Mouse (Mus musculus) gastrocnemius, postnatal 14 days (tissue): ENCODE data around the gene Myadm. TPM values are rescaled to one million over a fixed set of nuclear protein-coding genes. Genes with fewer than 3 reads are reported as not detected.
A peak's percentile ranks its signal among the peaks of the same experiment; 100 is the strongest.
"Not testable (repeated sequence)": the region's sequence is repeated elsewhere in the genome, so short reads cannot be mapped to it uniquely, and the experiment has no call there.

Experiments used
- DNase-seq: peaks from one replicate; pipeline ENCODE4 v3.0.0; 2021; ENCODE audit warnings: mixed read lengths
- intact Hi-C: fragments of 180-260 bp; cut with DNase I; formaldehyde crosslinking; loops from one replicate; pipeline ENCODE4 v1.15.1; 2025; ENCODE audit warnings: low total_unique reads
- long read RNA-seq, 2 experiments: library from polyadenylated mRNA; stranded (forward); transcript quantifications; one replicate each; pipeline ENCODE4 v2.0.0; 2021
- total RNA-seq, 2 experiments: library from RNA; stranded (reverse); gene quantifications; 2 replicates each; pipeline ENCODE4 v1.2.3; 2021

Myadm gene
- 10 to 100 TPM; 65.0 to 76.7 TPM for total RNA-seq
- long read RNA-seq, experiment 1, full-length matches to known transcripts, result 69 of 76 reads
- long read RNA-seq, experiment 1, partial matches to known transcripts, result 7 of 76 reads
- long read RNA-seq, experiment 1, other reads (novel, unspliced or antisense), result 0 of 76 reads
- long read RNA-seq, experiment 2, full-length matches to known transcripts, result 69 of 79 reads
- long read RNA-seq, experiment 2, partial matches to known transcripts, result 6 of 79 reads
- long read RNA-seq, experiment 2, other reads (novel, unspliced or antisense), result 4 of 79 reads

DNA sequence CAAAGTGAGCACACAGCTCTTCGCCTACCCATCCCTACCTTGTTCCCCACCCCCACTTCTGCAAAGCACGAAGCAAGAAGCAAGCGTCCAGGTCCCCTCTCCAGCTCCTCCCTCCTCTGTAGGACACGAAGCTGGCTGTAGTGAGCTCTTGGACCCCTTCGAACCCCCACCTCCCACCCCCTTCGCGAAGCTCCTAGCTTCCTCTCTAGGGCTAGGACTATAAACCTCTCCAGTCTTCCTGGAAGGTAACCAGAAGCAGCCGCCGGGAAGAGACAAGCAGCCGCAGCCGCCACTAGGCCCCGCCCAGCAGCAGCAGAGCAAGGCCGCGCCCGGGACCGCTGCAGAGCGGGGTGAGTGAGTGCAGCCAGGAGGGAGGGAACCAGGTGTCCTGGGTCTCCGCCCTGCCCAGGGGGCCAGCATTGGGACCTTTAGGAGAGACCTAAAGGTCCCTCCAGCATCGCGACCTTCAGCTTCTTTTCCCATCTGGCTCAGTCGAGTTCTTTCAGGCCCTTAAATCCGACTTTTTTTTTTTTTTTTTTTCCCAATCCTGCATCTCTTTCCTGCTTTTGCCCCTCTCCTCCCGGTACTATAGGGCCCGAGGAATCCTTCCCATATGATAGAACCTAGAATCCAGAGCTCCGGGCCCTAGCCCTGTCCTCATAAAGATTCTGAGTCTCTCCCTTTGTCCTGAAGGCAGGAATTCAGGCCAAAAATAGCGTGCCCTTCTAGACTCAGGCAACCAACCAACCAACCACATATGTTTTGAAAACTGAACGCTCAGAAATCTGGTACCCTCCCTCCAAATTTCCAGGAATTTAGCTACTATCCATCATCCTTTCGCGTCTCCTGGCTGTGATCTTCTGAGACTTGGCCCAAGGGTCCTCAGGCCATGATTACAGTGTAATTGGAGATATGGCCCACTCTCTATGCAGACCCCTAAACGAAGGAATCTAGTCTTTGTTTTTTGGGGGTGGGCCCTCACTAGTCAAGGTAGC, at the start of gene Myadm, which contains the start of gene Prkcg:
Myadm (plus strand) TSS at position 105 of the 995 bp plus-strand sequence.
Prkcg (plus strand) TSS at position 204 of the 995 bp plus-strand sequence.
- peak; percentile 84 for DNase-seq
- intact Hi-C loops, result no loop called here

GRCm38 (mm10) chr7:3239193-3239592, 49.7 kb upstream of the Myadm start:
- no peak for DNase-seq
- intact Hi-C loops, result no loop called here

- intact Hi-C loops, result no loop called here
- DNase-seq, result no peak
Observed at GRCm38 (mm10) chr7:3260701-3261100, 28.2 kb upstream of the Myadm start.

DNA sequence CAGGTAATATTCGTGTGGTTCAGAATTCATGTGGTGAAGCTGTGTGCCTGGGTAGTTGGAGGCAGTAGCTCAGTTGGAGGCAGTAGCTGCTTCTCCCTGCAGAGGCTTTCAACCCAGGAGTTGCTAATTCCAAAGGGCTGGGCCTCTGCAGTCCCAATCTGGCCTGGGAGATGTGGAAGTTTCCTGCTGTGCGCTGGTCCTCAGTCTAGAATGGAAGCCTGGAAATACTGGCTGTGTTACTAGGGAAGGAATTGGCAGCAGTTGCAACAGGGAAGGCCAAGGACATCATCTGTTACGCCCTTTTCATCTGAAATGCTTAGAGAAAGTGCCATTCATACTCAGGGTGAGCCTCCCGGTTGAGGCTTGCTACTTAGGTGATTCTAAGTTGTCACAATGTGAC, 27.4 kb upstream of the Myadm start:
- DNase-seq, result no peak
- intact Hi-C loops, result no loop called here

DNA sequence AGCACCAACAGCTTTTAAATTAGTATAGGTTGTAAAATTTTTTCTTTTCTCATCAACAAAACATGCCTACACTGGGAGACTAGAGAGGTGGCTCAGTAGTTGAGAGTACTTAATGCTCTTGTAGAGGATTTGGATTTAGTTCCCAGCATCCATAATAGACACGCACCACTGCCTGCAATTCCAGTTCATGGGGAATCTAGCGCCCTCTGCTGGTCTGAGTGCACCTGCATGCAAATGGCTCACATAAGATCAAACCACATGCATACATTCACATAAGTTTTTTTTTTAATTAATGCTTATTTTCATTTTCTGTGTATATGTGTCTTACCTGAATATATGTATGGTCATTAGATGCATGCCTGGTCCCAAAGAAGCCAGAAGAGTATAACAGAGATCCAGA, 26.1 kb upstream of the Myadm start:
- intact Hi-C loops, result no loop called here
- DNase-seq, result peak; percentile 30

DNA sequence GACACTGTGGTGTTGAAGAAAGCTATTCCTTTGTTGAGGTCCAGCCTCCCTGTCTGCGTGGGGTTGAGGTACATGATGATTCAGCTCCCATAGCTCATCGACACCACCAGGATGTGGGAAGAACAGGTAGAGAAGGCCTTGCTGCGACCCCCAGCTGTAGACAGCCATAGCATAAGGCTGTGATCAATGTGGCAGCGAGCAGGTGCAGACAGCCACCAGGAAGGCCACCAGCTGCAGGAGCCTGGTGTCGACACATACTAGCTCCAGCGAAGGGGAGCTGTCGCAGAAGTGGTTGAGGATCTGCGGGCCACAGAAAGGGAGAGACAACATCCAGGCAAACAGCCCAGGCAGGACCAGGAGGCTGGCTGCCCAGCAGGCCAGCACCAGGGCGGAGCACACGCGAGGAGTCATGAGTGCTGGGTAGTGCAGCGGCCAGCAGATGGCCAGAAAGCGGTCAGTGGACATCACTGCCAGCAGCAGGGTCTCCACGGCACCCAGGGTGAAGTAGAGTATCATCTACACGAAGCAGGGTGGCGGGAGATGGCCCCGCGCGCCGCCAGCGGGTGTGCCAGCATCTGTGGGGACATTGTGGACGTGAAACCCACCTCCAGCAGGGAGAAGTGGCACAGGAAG, 24.4 kb upstream of the Myadm start:
- intact Hi-C loops, result no loop called here
- DNase-seq, result no peak

DNA sequence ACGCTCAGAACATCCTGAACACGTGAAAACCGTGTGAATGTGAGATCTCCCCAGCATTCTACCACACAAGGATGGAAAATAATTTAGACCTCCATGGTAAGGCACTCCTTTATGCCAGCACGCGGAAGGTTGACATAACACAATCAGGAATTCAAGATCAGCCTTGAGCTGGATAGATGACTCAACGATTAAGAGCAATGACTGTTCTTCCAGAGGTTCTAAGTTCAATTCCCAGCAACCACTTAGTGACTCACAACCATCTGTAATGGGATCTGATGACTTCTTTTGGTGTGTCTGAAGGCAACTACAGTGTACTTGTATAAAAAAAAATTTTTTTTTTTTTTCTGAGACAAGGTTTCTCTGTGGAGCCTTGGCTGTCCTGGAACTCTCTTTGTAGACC, 23.6 kb upstream of the Myadm start:
- intact Hi-C loops, result no loop called here
- no peak for DNase-seq

DNA sequence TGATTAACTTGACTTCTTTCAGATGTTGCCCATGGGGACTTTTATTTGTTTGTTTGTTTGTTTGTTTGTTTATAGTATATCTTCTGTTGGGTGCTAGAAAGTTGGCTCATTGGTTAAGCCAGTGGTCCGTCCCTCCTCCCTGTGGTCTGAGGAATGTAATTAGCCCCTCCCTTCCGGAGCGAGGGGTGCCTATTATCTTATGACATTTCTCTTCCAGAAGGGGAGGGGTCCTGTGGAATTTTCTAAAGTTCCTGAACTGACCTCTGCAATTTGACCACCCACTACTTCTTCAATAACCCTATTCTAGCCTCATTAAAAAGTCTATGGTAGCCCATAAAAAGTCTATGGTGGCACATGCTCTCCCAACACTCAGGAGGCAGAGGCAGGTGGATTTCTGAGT, 21.6 kb upstream of the Myadm start:
- intact Hi-C loops, result no loop called here
- no peak for DNase-seq

GRCm38 (mm10) chr7:3267888-3268287, 21.0 kb upstream of the Myadm start:
- DNase-seq, result no peak
- intact Hi-C loops, result no loop called here

- intact Hi-C loops, result no loop called here
Observed at GRCm38 (mm10) chr7:3268291-3268690, 20.6 kb upstream of the Myadm start.

DNA sequence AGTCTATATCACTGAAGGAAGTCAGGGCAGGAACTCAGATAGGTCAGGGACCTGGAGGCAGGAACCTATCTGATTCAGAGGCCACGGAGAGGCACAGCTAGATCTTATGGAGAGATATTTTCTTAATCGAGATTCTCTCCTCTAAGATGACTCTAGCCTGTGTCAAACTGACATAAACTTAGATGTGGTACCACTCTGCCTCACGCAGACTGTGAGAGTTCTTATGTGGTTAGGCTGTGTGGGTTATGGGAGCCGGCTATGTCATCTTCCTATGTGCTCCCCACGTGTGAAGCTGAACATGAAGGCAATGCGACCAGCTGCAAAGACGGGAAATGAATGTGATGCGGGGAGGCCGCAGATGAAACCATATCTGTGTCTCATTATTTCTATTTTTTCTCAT, 16.7 kb upstream of the Myadm start:
- no peak for DNase-seq
- intact Hi-C loops, result no loop called here

More at GRCm38 (mm10) chr7:3268291-3268690, 20.6 kb upstream of the Myadm start:
- DNase-seq, result no peak

DNA sequence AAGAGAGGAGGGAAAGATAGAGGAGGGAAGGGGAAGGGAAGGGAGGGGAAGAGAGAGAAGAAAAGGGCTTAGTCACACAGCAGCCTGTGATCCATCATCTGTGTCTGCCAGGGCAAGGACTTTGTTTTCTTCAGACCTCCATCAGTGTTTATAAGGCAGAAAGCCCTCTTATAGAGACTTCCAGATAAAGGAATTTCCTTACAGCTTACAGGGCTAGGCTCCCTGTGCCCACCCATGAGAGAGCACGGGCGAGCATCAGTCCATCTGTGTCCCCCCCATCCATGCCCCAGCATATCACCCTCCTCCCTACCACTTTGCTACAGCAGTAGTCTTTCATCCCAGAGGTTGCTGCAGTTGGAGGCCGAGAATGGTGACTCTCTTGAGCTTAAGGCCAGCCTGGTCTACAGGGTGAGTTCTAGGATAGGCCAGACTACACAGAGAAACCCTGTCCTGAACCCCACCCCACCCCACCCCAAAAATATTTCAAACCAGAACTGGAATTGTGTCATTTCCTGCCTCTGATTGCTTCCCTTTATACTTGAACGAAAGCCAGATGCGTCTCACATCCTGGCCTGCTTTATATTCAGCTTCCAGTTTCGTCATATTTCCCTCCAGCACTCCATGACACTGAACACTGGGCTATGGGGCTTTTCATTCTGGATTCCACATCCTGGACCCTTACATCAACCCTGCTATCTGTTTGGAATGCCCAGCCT, 13.3 kb upstream of the Myadm start:
- DNase-seq, result no peak
- intact Hi-C loops, result no loop called here

DNA sequence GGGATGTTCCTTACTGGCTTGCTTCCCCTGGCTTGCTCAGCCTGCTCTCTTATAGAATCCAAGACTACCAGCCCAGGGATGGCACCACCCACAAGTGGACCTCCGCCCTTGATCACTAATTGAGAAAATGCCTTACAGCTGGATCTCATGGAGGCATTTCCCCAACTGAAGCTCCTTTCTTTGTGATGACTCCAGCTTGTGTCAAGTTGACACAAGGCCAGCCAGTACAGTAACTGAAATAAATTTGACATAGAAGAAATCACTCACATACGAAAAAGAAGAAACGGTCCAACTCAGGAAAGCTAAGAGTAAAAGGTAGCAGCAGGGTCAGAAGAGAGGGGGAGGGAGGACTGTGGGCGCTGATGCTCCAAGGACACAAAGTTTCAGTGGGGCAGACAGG, 12.1 kb upstream of the Myadm start:
- DNase-seq, intact Hi-C loops: not testable (repeated sequence)

GRCm38 (mm10) chr7:3280080-3280653, 8.7 kb upstream of the Myadm start:
- DNase-seq, result no peak

DNA sequence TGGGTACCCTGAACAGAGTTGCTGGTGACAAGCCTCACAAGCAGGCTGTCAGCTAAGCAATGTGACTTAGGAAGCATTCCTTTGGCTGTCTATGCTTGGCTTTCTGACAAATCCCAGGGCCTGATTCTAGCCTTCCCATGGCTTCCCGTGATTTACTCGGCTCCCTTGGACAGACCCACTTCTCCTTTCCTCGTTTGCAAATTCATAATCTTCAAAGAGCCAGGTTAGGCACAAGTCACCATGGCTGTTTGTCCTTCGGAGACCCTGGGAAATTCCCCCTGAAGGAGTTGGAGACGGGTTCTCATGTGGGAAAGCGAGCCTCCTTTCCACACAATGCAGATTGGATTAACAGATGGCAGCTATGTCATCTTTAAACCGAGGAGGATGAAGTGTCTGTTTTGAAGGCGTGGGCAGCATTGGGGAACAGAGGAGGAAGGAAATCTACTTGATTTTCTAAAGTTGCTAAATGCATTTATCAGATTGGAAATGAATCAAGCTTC, 8.2 kb upstream of the Myadm start:
- no peak for DNase-seq
- intact Hi-C loops, result no loop called here

More at GRCm38 (mm10) chr7:3280080-3280653, 8.7 kb upstream of the Myadm start:
- intact Hi-C loops, result no loop called here

DNA sequence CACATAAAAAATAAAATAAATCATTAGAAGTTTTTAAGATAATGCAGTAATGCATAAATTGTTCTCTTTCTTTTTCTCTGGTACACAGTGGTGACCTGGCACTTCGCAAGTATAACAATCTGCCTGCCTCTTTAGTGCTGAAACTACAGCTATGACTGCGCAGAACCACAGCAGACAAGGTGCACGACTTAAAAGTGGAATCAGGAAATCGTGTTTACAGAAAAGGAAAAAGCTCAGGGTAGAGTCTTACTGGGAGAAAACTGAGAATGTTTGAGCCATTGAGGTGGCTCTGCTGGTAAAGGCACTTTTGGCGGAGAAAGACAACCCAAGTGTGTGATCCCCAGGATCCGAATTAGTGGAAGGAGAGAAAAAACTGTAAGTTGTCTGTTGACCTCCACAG, 7.1 kb upstream of the Myadm start:
- intact Hi-C loops, result no loop called here
- DNase-seq, result no peak

GRCm38 (mm10) chr7:3283081-3283875, 5.6 kb upstream of the Myadm start:
- no peak for DNase-seq
- intact Hi-C loops, result no loop called here

GRCm38 (mm10) chr7:3284604-3285003, 4.3 kb upstream of the Myadm start:
- no peak for DNase-seq
- intact Hi-C loops, result no loop called here
